Mouse (Mus musculus) liver, adult 2 months (tissue): ENCODE data around the gene Ruvbl2.

ENCODE experiments used
- CTCF ChIP-seq: fragments of 200-500 bp; IDR thresholded peaks from 2 replicates; pipeline ENCODE4 v1.5.1; 2011; ENCODE audit warnings: low read depth, low read length, control low read depth
- POLR2A ChIP-seq: fragments of 200-500 bp; IDR thresholded peaks from 2 replicates; pipeline ENCODE4 v1.6.1; 2011; ENCODE audit warnings: low read length, control low read depth; ENCODE audit not compliant: insufficient read depth; ENCODE audit errors: extremely low read depth

GRCm38 (mm10) chr7:45403532-45404261 lies 34.2 kb downstream of the Ruvbl2 start:
- TF ChIP-seq CTCF (peak; percentile 39; the same call in 1 of the 2 replicates), POLR2A (no peak)
